Mouse (Mus musculus): ENCODE results near the gene Frmd4a. TPM values are rescaled to one million over a fixed set of nuclear protein-coding genes. Genes with fewer than 3 reads are reported as not detected.

Gene Frmd4a
- polyA plus RNA-seq, 1 experiment from 2014 or later, result 16.0 TPM

GRCm38 (mm10) chr2:4499916-4500315 lies 482.4 kb downstream of the Frmd4a start:
- Histone ChIP-seq H3K36me3 (replicated peaks) (no peaks in the 10 kb centered on the region), H3K4me1 (replicated peaks) (peaks cover 12% of the 10 kb centered on the region), H3K9ac (no peak overlapping the region), H3K27ac (replicated peaks) (no peak overlapping the region), H3K27me3 (no peaks in the 10 kb centered on the region), H3K4me3 (replicated peaks) (no peak overlapping the region), H3K9me3 (replicated peaks) (no peaks in the 10 kb centered on the region), H3K4me2 (no peak overlapping the region)
- ATAC-seq (ENCODE audit: insufficient read depth), result no peak
- 73% methylated on average over 9 of the region's 9 CpGs for WGBS (ENCODE audit: insufficient replicate concordance)

- no peak overlapping the region for H3K4me3 ChIP-seq (replicated peaks)
- no peaks in the 10 kb centered on the region for H3K27me3 ChIP-seq
- 48% methylated on average over 15 of the region's 15 CpGs for WGBS (ENCODE audit: insufficient replicate concordance)
- no peaks in the 10 kb centered on the region for H3K9me3 ChIP-seq (replicated peaks)
- no peak overlapping the region for H3K27ac ChIP-seq (replicated peaks)
- H3K9ac ChIP-seq, result no peak overlapping the region
- no peak overlapping the region for H3K4me2 ChIP-seq
- no peak for ATAC-seq (ENCODE audit: insufficient read depth)
- peaks cover 10% of the 10 kb centered on the region; the same call in 1 of the 2 replicates for H3K4me1 ChIP-seq (replicated peaks)
- no peaks in the 10 kb centered on the region for H3K36me3 ChIP-seq (replicated peaks)
These were observed 483.9 kb downstream of the Frmd4a start for GRCm38 (mm10) chr2:4501257-4502027.

- Histone ChIP-seq H3K9ac (no peak overlapping the region), H3K27ac (replicated peaks) (no peak overlapping the region), H3K4me3 (replicated peaks) (no peak overlapping the region), H3K27me3 (no peaks in the 10 kb centered on the region), H3K9me3 (replicated peaks) (no peaks in the 10 kb centered on the region), H3K4me1 (replicated peaks) (peaks cover 10% of the 10 kb centered on the region; the same call in 1 of the 2 replicates), H3K4me2 (no peak overlapping the region), H3K36me3 (replicated peaks) (no peaks in the 10 kb centered on the region)
- no peak for ATAC-seq (ENCODE audit: insufficient read depth)
- 64% methylated on average over 10 of the region's 10 CpGs for WGBS (ENCODE audit: insufficient replicate concordance)
These were observed 486.9 kb downstream of the Frmd4a start for GRCm38 (mm10) chr2:4504413-4504812.

GRCm38 (mm10) chr2:4505695-4506094 lies 488.2 kb downstream of the Frmd4a start:
- H3K36me3 ChIP-seq (replicated peaks), result no peaks in the 10 kb centered on the region
- H3K4me1 ChIP-seq (replicated peaks), result peaks cover 12% of the 10 kb centered on the region
- H3K27ac ChIP-seq (replicated peaks), result no peak overlapping the region
- no peak overlapping the region for H3K4me3 ChIP-seq (replicated peaks)
- WGBS (ENCODE audit: insufficient replicate concordance), result 66% methylated on average over 4 of the region's 4 CpGs
- H3K9ac ChIP-seq, result no peak overlapping the region
- no peaks in the 10 kb centered on the region for H3K9me3 ChIP-seq (replicated peaks)
- no peak overlapping the region for H3K4me2 ChIP-seq
- no peak for ATAC-seq (ENCODE audit: insufficient read depth)
- H3K27me3 ChIP-seq, result no peaks in the 10 kb centered on the region

- Histone ChIP-seq H3K9ac (no peak overlapping the region), H3K36me3 (replicated peaks) (no peaks in the 10 kb centered on the region), H3K4me2 (no peak overlapping the region), H3K27ac (replicated peaks) (no peak overlapping the region), H3K27me3 (no peaks in the 10 kb centered on the region), H3K4me1 (replicated peaks) (peaks cover 7% of the 10 kb centered on the region), H3K4me3 (replicated peaks) (no peak overlapping the region), H3K9me3 (replicated peaks) (no peaks in the 10 kb centered on the region)
- whole genome bisulfite sequencing (ENCODE audit: insufficient replicate concordance), result 68% methylated on average over 9 of the region's 9 CpGs
- ATAC-seq (ENCODE audit: insufficient read depth), result peak; percentile 16; the same call in 1 of the 2 replicates
These were observed 489.1 kb downstream of the Frmd4a start for GRCm38 (mm10) chr2:4506659-4507058.

- ATAC-seq (ENCODE audit: insufficient read depth), result no peak
- Histone ChIP-seq H3K4me1 (replicated peaks) (peaks cover 6% of the 10 kb centered on the region), H3K4me2 (no peak overlapping the region), H3K27ac (replicated peaks) (no peak overlapping the region), H3K4me3 (replicated peaks) (no peak overlapping the region), H3K9ac (no peak overlapping the region), H3K27me3 (no peaks in the 10 kb centered on the region), H3K36me3 (replicated peaks) (no peaks in the 10 kb centered on the region), H3K9me3 (replicated peaks) (no peaks in the 10 kb centered on the region)
- WGBS (ENCODE audit: insufficient replicate concordance), result 72% methylated on average over 13 of the region's 13 CpGs
These were observed 490.5 kb downstream of the Frmd4a start for GRCm38 (mm10) chr2:4507887-4508615.

- Histone ChIP-seq H3K4me1 (replicated peaks) (peaks cover 6% of the 10 kb centered on the region), H3K9me3 (replicated peaks) (no peaks in the 10 kb centered on the region), H3K4me3 (replicated peaks) (no peak overlapping the region), H3K9ac (no peak overlapping the region), H3K27me3 (no peaks in the 10 kb centered on the region), H3K27ac (replicated peaks) (no peak overlapping the region), H3K4me2 (0 out of 2 replicates have a peak overlapping the region, but pooled peaks have one; percentile 29), H3K36me3 (replicated peaks) (no peaks in the 10 kb centered on the region)
- ATAC-seq (ENCODE audit: insufficient read depth), result no peak
- 53% methylated on average over 10 of the region's 10 CpGs for WGBS (ENCODE audit: insufficient replicate concordance)
These were observed 491.6 kb downstream of the Frmd4a start for GRCm38 (mm10) chr2:4508959-4509615.

- Histone ChIP-seq H3K9ac (no peak overlapping the region), H3K4me2 (peak overlapping the region; percentile 29), H3K4me1 (replicated peaks) (peaks cover 6% of the 10 kb centered on the region), H3K27ac (replicated peaks) (peak overlapping the region; percentile 65), H3K4me3 (replicated peaks) (0 out of 2 replicates have a peak overlapping the region, but pooled peaks have one; percentile 7), H3K27me3 (no peaks in the 10 kb centered on the region), H3K9me3 (replicated peaks) (no peaks in the 10 kb centered on the region), H3K36me3 (replicated peaks) (no peaks in the 10 kb centered on the region)
- ATAC-seq (ENCODE audit: insufficient read depth), result no peak
- 44% methylated on average over 5 of the region's 5 CpGs for WGBS (ENCODE audit: insufficient replicate concordance)
These were observed 492.2 kb downstream of the Frmd4a start for GRCm38 (mm10) chr2:4509739-4510138.

- 58% methylated on average over 11 of the region's 11 CpGs for WGBS (ENCODE audit: insufficient replicate concordance)
- H3K27ac ChIP-seq (replicated peaks), result peak overlapping the region; percentile 65
These were observed 492.9 kb downstream of the Frmd4a start for GRCm38 (mm10) chr2:4510208-4511079.

GRCm38 (mm10) chr2:4511080-4511386 lies 493.5 kb downstream of the Frmd4a start:
- H3K27ac ChIP-seq (replicated peaks), result no peak overlapping the region
- H3K9me3 ChIP-seq (replicated peaks), result no peaks in the 10 kb centered on the region
- no peak overlapping the region for H3K4me2 ChIP-seq
- 55% methylated on average over 2 of the region's 2 CpGs for WGBS (ENCODE audit: insufficient replicate concordance)
- H3K9ac ChIP-seq, result no peak overlapping the region
- no peaks in the 10 kb centered on the region for H3K36me3 ChIP-seq (replicated peaks)
- ATAC-seq (ENCODE audit: insufficient read depth), result no peak
- H3K4me3 ChIP-seq (replicated peaks), result no peak overlapping the region
- H3K4me1 ChIP-seq (replicated peaks), result peaks cover 6% of the 10 kb centered on the region
- H3K27me3 ChIP-seq, result no peaks in the 10 kb centered on the region

More at GRCm38 (mm10) chr2:4510208-4511079, 492.9 kb downstream of the Frmd4a start:
- Histone ChIP-seq H3K36me3 (replicated peaks) (no peaks in the 10 kb centered on the region), H3K9ac (no peak overlapping the region), H3K4me2 (peak overlapping the region; percentile 29), H3K4me1 (replicated peaks) (peaks cover 6% of the 10 kb centered on the region), H3K4me3 (replicated peaks) (0 out of 2 replicates have a peak overlapping the region, but pooled peaks have one; percentile 7), H3K27me3 (no peaks in the 10 kb centered on the region), H3K9me3 (replicated peaks) (no peaks in the 10 kb centered on the region)
- ATAC-seq (ENCODE audit: insufficient read depth), result peak; percentile 76

Data from liver, embryonic 15.5 days (tissue).